Mouse (Mus musculus): ENCODE measurements at regions not wholly inside any gene's neighbourhood (a gene's known extent, or its start where the extent isn't known, plus 50 kb on each side); places are given as distances from the start of the nearest gene placed in this dataset.

DNA sequence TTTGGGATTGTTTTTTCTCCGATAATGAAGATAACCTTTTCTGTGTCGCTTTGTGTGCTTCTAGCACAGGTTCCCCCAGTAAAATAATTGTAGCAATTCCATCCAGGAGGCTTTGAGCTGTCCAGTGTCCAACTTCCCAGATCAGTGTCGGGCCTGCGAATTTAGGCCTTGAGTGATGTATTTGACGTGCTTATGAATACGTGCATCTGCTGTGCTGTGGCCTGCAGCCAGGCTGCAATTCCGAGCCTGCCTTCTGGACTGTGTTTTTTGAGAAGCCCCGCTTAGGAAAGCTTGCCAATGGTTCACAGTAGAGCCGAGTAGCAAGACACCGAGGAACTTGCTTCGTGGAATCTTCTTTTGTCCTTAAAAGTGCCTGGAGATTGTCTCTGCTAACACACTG is 60.8 kb upstream of the Serp2 start:
- DNase-seq (ENCODE audit: extremely low read depth, insufficient read length, low spot score) = no peak

DNA sequence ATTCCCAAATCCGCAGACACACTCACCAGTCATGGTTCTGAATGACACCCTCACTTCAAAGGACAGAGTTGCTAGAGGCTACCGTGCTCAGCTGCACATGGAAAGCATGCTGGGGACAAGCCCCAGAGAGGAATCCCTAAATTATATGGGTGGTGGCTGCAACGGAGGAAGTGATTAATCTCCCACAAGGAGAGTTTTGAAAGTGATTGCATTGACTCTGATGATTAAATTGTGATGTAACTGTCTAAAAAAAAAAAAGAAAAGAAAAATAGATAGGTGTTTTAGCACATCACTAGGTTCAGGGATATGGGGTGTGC is 59.6 kb upstream of the Serp2 start:
- peak; percentile 28 for DNase-seq (ENCODE audit: extremely low read depth, insufficient read length, low spot score)

- DNase-seq (ENCODE audit: extremely low read depth, insufficient read length, low spot score) = no peak
Observed at GRCm38 (mm10) chr14:76615603-76616366, 59.1 kb upstream of the Serp2 start.

DNA sequence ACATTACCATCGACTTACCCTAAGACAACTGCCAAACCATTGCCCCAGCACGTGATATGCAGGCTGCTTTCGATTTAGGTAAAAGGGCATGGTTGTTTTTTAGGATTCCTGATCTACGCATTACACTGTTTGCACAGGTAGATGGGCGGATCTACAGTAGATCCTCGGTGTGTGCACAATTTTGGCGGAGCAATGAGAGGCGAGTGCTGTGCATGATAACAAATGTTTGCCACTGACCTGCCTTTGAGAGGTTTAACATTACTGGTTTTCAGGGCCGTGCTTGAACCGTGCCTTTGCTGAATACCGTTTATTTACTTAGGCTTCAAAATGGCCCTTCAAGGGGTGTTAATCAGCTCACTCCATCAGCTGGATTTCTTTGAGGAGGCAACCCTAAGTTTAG is 58.5 kb upstream of the Serp2 start:
- DNase-seq (ENCODE audit: extremely low read depth, insufficient read length, low spot score) = no peak

GRCm38 (mm10) chr14:76614682-76615081 is 58.0 kb upstream of the Serp2 start:
- DNase-seq (ENCODE audit: extremely low read depth, insufficient read length, low spot score) = no peak

DNA sequence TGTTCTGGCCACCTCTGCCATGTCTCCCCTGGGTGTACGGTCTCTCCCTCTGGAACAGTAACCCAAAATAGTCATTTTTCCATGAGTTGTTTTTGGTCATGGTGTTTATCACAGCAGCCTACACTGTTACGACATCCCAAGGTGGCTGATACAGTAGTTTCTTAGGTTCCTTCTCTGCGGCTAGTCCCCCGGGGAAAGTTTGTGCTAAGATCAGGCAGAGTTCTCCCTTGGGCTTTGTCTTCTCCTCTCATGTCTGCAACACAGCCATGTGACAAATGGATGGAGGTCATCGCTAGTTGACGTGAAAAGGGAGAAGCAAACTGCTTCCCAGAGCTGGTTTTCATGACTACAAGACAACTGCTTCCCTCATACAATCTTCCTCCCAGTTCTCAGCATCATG is 56.9 kb upstream of the Serp2 start:
- DNase-seq (ENCODE audit: extremely low read depth, insufficient read length, low spot score) = no peak

DNA sequence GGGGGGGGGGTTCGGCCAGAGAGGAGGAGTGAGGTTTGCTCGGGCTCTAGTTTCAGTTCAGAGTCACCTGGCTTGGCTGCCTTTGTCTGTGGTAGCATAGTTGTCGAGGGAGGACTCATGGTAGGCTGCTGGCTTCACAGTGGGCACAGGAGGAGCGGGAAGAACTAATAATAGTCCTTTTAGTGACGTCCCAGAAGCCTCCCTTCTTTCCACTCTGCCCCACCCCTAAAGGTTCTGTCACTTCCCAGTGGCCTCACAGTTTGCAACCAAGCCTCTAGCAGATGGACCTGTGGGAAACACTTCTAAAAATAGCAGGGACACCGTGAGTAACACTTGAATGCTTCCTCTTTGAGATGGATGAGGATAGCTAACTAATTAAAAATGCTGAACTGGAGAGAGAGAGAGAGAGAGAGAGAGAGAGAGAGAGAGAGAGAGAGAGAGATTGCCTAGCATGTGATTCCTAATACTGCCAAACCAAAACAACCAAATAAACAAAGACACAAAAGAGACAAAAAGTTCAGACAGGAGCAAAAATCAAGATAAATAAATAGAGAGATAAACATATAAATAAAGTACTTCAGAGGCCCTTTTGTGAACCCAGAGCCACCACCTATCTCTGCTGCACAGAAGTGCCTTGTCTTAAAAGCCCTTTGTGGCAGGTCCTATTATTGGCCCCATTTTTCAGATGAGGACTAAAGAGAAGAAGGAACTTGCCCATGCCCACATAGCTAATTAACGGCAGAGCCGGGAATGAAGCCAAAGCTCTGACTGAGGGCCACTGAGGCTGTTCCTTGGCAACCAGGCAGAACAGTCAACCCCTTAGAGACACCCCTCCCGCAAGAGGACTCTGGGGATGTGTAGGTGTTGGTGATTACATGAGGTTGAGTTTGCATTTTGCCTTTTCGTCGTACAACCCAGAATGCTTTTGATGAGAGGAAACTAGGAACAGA is 54.0 kb upstream of the Serp2 start:
- peak; percentile 46 for DNase-seq (ENCODE audit: extremely low read depth, insufficient read length, low spot score)

All from 3134 (cell line).